Mouse (Mus musculus): ENCODE data around the gene Ift80. TPM values are rescaled to one million over a fixed set of nuclear protein-coding genes. Genes with fewer than 3 reads are reported as not detected.
"Not testable (repeated sequence)": the region's sequence is repeated elsewhere in the genome, so short reads cannot be mapped to it uniquely, and the experiment has no call there.

Ift80 gene
- total and polyA plus RNA-seq, 3 experiments = 0.56 to 66.1 (median 17.6) TPM

GRCm38 (mm10) chr3:68952707-68953106 lies 51.7 kb downstream of the Ift80 start:
- ATAC-seq (ENCODE audit: extremely low read depth, insufficient number of reproducible peaks, low FRiP score, poor library complexity, severe bottlenecking) (no peak), DNase-seq (ENCODE audit: low spot score) (no peak)
- Histone ChIP-seq H3K4me3 (ENCODE audit: low read depth, low read length) (no peak overlapping the region), H3K9me3 (replicated peaks) (no peaks in the 10 kb centered on the region), H3K27me3 (ENCODE audit: insufficient read depth, low read length) (no peaks in the 10 kb centered on the region), H3K36me3 (replicated peaks) (peaks cover 27% of the 10 kb centered on the region), H3K4me1 (ENCODE audit: insufficient read depth, low read depth, low read length) (peaks cover 2% of the 10 kb centered on the region; the same call in 1 of the 2 replicates)
- TF ChIP-seq GATA2 (IDR thresholded peaks at IDR 0.05; ENCODE audit: borderline replicate concordance, low read depth, low read length) = no peak
- TF ChIP-seq GATA1 (IDR thresholded peaks at IDR 0.05; ENCODE audit: borderline replicate concordance, low read length) = no peak
- no peak for TF ChIP-seq TAL1 (conservative IDR thresholded peaks at IDR 0.05; ENCODE audit: low read depth, low read length)
- no peak for TF ChIP-seq POLR2AphosphoS5 (IDR thresholded peaks at IDR 0.05; ENCODE audit: insufficient replicate concordance, low read depth, low read length)
- no peak for TF ChIP-seq CTCF (IDR thresholded peaks at IDR 0.05; ENCODE audit: low read depth, low read length)

GRCm38 (mm10) chr3:68951971-68952370 lies 52.4 kb downstream of the Ift80 start:
- H3K4me3 ChIP-seq (ENCODE audit: low read depth, low read length); ATAC-seq (ENCODE audit: extremely low read depth, insufficient number of reproducible peaks, low FRiP score, poor library complexity, severe bottlenecking); H3K27me3 ChIP-seq (ENCODE audit: insufficient read depth, low read length); H3K4me1 ChIP-seq (ENCODE audit: insufficient read depth, low read depth, low read length); DNase-seq (ENCODE audit: low spot score); H3K9me3 ChIP-seq (replicated peaks): not testable (repeated sequence)
- peaks cover 25% of the 10 kb centered on the region for H3K36me3 ChIP-seq (replicated peaks)

DNA sequence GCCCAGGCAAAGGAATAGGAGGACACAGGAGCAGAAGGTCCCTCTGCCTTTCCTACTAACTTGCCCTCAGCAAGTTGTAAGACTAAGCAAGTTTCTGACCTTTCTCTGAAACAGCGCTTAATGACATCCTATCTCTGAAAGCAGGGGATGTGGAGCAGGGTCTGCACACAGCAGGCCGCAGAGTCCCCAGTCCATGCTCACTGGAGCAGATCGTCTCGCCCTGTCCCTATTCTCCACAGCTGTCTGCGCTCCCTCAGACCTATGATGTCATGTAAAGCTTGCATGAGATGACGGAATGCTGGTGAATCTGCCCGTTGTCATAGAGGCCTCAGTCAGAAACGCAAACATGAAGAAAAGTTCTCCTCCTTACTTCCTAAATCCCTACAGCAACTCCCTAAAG lies 55.0 kb downstream of the Ift80 start:
- Histone ChIP-seq H3K27me3 (ENCODE audit: insufficient read depth, low read length) (no peaks in the 10 kb centered on the region), H3K36me3 (replicated peaks) (peaks cover 27% of the 10 kb centered on the region), H3K4me1 (ENCODE audit: insufficient read depth, low read depth, low read length) (peaks cover 5% of the 10 kb centered on the region), H3K4me3 (ENCODE audit: low read depth, low read length) (no peak overlapping the region), H3K9me3 (replicated peaks) (no peaks in the 10 kb centered on the region)
- DNase-seq (ENCODE audit: low spot score) = no peak
- no peak for ATAC-seq (ENCODE audit: extremely low read depth, insufficient number of reproducible peaks, low FRiP score, poor library complexity, severe bottlenecking)
- TF ChIP-seq TAL1 (conservative IDR thresholded peaks at IDR 0.05; ENCODE audit: low read depth, low read length) (no peak), CTCF (IDR thresholded peaks at IDR 0.05; ENCODE audit: low read depth, low read length) (no peak), POLR2AphosphoS5 (IDR thresholded peaks at IDR 0.05; ENCODE audit: insufficient replicate concordance, low read depth, low read length) (no peak), GATA2 (IDR thresholded peaks at IDR 0.05; ENCODE audit: borderline replicate concordance, low read depth, low read length) (no peak), GATA1 (IDR thresholded peaks at IDR 0.05; ENCODE audit: borderline replicate concordance, low read length) (no peak)

DNA sequence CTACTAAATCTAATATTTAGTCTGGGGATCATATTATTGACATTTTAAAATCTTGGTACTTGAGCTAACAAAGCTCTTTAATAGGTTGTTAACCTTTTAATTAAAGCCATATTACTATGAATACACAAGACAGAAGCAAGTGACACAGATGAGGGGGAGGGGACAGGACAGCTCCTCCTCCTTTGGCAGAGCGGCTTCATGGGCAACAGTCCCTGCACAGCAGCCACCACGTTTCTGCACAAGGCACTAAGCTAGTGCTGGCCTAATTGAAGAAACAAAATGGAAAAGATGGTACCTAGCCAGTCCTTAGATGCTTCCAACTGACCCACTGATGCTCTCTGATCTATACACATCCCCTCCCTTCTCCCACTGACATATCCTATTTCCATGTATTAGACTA lies 55.5 kb downstream of the Ift80 start:
- TF ChIP-seq TAL1 (conservative IDR thresholded peaks at IDR 0.05; ENCODE audit: low read depth, low read length) (no peak), GATA2 (IDR thresholded peaks at IDR 0.05; ENCODE audit: borderline replicate concordance, low read depth, low read length) (no peak), CTCF (IDR thresholded peaks at IDR 0.05; ENCODE audit: low read depth, low read length) (no peak), POLR2AphosphoS5 (IDR thresholded peaks at IDR 0.05; ENCODE audit: insufficient replicate concordance, low read depth, low read length) (no peak), GATA1 (IDR thresholded peaks at IDR 0.05; ENCODE audit: borderline replicate concordance, low read length) (no peak)
- Histone ChIP-seq H3K9me3 (replicated peaks) (no peaks in the 10 kb centered on the region), H3K27me3 (ENCODE audit: insufficient read depth, low read length) (no peaks in the 10 kb centered on the region), H3K36me3 (replicated peaks) (peaks cover 27% of the 10 kb centered on the region), H3K4me3 (ENCODE audit: low read depth, low read length) (no peak overlapping the region), H3K4me1 (ENCODE audit: insufficient read depth, low read depth, low read length) (peaks cover 5% of the 10 kb centered on the region)
- ATAC-seq (ENCODE audit: extremely low read depth, insufficient number of reproducible peaks, low FRiP score, poor library complexity, severe bottlenecking) = no peak
- DNase-seq (ENCODE audit: low spot score) = no peak

- DNase-seq (ENCODE audit: low spot score) = no peak
- no peaks in the 10 kb centered on the region for H3K27me3 ChIP-seq (ENCODE audit: insufficient read depth, low read length)
- H3K9me3 ChIP-seq (replicated peaks) = no peaks in the 10 kb centered on the region
- ATAC-seq (ENCODE audit: extremely low read depth, insufficient number of reproducible peaks, low FRiP score, poor library complexity, severe bottlenecking) = no peak
- no peak overlapping the region for H3K4me3 ChIP-seq (ENCODE audit: low read depth, low read length)
- no peak for TF ChIP-seq TAL1 (conservative IDR thresholded peaks at IDR 0.05; ENCODE audit: low read depth, low read length)
- peaks cover 35% of the 10 kb centered on the region for H3K36me3 ChIP-seq (replicated peaks)
- H3K4me1 ChIP-seq (ENCODE audit: insufficient read depth, low read depth, low read length) = peaks cover 3% of the 10 kb centered on the region; the same call in 1 of the 2 replicates
Observed at GRCm38 (mm10) chr3:68941867-68942266, 62.5 kb downstream of the Ift80 start.

DNA sequence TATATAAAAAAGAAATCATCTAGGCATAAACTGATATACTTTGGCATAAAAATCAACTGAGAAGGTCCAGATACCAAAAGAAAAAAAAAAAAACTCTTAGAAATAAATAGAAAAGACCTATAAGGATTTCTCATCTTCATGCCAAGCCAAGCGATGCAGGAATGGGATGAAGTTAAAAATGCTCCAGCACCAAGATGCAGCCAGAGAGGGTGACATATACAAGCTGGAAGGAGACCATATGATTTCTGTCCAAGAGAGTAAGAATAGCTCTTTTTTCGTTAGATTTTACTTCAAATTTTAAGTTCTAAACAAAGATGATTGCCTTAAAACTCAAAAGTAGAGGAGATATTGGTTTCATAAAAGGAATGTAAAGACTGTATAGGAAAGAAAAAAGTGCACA lies 64.1 kb downstream of the Ift80 start:
- TF ChIP-seq GATA2 (IDR thresholded peaks at IDR 0.05; ENCODE audit: borderline replicate concordance, low read depth, low read length) = no peak
- no peak for DNase-seq (ENCODE audit: low spot score)
- H3K27me3 ChIP-seq (ENCODE audit: insufficient read depth, low read length) = no peaks in the 10 kb centered on the region
- no peaks in the 10 kb centered on the region for H3K4me1 ChIP-seq (ENCODE audit: insufficient read depth, low read depth, low read length)
- no peak overlapping the region for H3K4me3 ChIP-seq (ENCODE audit: low read depth, low read length)
- H3K36me3 ChIP-seq (replicated peaks) = peaks cover 29% of the 10 kb centered on the region
- no peak for ATAC-seq (ENCODE audit: extremely low read depth, insufficient number of reproducible peaks, low FRiP score, poor library complexity, severe bottlenecking)
- no peaks in the 10 kb centered on the region for H3K9me3 ChIP-seq (replicated peaks)

DNA sequence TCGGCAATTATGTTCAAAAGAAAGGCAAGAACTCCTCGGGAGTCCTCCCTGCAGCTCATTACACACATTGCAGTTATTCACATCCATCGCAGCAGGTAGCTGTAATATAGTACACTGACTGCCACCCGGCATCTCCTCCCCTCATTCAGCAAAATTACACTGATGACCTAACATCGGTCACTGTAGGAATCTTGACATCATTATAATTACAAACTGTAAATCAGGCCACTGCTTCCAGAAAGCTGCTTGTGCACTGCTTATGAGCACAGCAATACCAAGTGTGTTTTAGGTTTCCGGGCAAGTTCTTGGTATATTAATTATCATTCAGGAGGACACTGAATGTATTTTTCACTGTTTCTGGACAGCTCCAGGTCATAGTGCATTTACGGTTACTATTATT lies 65.1 kb downstream of the Ift80 start:
- no peaks in the 10 kb centered on the region for H3K4me1 ChIP-seq (ENCODE audit: insufficient read depth, low read depth, low read length)
- H3K4me3 ChIP-seq (ENCODE audit: low read depth, low read length) = no peak overlapping the region
- TF ChIP-seq TAL1 (conservative IDR thresholded peaks at IDR 0.05; ENCODE audit: low read depth, low read length) (no peak), GATA1 (IDR thresholded peaks at IDR 0.05; ENCODE audit: borderline replicate concordance, low read length) (no peak), CTCF (IDR thresholded peaks at IDR 0.05; ENCODE audit: low read depth, low read length) (no peak), POLR2AphosphoS5 (IDR thresholded peaks at IDR 0.05; ENCODE audit: insufficient replicate concordance, low read depth, low read length) (no peak), GATA2 (IDR thresholded peaks at IDR 0.05; ENCODE audit: borderline replicate concordance, low read depth, low read length) (no peak)
- H3K36me3 ChIP-seq (replicated peaks) = peaks cover 34% of the 10 kb centered on the region
- DNase-seq (ENCODE audit: low spot score) = no peak
- H3K9me3 ChIP-seq (replicated peaks) = no peaks in the 10 kb centered on the region
- ATAC-seq (ENCODE audit: extremely low read depth, insufficient number of reproducible peaks, low FRiP score, poor library complexity, severe bottlenecking) = no peak
- H3K27me3 ChIP-seq (ENCODE audit: insufficient read depth, low read length) = no peaks in the 10 kb centered on the region

All from G1E (cell line).